Mouse (Mus musculus) heart, postnatal 10 days (tissue): ENCODE results near the gene Slc39a8. TPM values are rescaled to one million over a fixed set of nuclear protein-coding genes. Genes with fewer than 3 reads are reported as not detected.

Experiments used
- DNase-seq, 2 experiments: peaks; one replicate each; pipeline ENCODE4 v3.0.0; 2021
- intact Hi-C: fragments of 180-260 bp; cut with DNase I; formaldehyde crosslinking; loops from one replicate; pipeline ENCODE4 v1.15.1; 2025
- total RNA-seq, 2 experiments: library from RNA; stranded (reverse); gene quantifications; 2 replicates each; pipeline ENCODE4 v1.2.3; 2021

The Slc39a8 gene
- total RNA-seq, 2 experiments from 2014 or later, result 5.5 to 6.2 TPM

GRCm38 (mm10) chr3:135905729-135906128, 80.7 kb downstream of the Slc39a8 start:
- intact Hi-C loops, result no loop called here
- no peak for DNase-seq

GRCm38 (mm10) chr3:135907028-135907427, 81.9 kb downstream of the Slc39a8 start:
- no peak for DNase-seq
- intact Hi-C loops, result no loop called here

GRCm38 (mm10) chr3:135915941-135916340, 90.9 kb downstream of the Slc39a8 start:
- intact Hi-C loops, result no loop called here

GRCm38 (mm10) chr3:135918566-135919180, 93.6 kb downstream of the Slc39a8 start:
- intact Hi-C loops, result no loop called here
- DNase-seq, result no peak

More at GRCm38 (mm10) chr3:135915941-135916340, 90.9 kb downstream of the Slc39a8 start:
- no peak for DNase-seq

GRCm38 (mm10) chr3:135919305-135919704, 94.2 kb downstream of the Slc39a8 start:
- intact Hi-C loops, result no loop called here
- no peak for DNase-seq

GRCm38 (mm10) chr3:135926729-135927128, 101.7 kb downstream of the Slc39a8 start:
- intact Hi-C loops, result no loop called here
- DNase-seq, result no peak

GRCm38 (mm10) chr3:135928184-135928583, 103.1 kb downstream of the Slc39a8 start:
- DNase-seq, result no peak
- intact Hi-C loops, result no loop called here

- intact Hi-C loops, result no loop called here
- no peak for DNase-seq
These were observed 112.4 kb downstream of the Slc39a8 start for GRCm38 (mm10) chr3:135937455-135937854.

Other genes starting within 250 kb of the Slc39a8 start
- gene Nfkb1, start 133.7 kb upstream of the Slc39a8 start, total RNA-seq, result 10 to 100 TPM; 49.5 to 52.2 TPM